Mouse (Mus musculus) embryo, embryonic 11.5 days (tissue): ENCODE data around the gene Zfp114.

Experiments
- DNase-seq: peaks from one replicate; pipeline ENCODE4 v3.0.0-alpha.2; 2012; ENCODE audit warnings: low read depth, low spot score

Gene Zfp114

DNA sequence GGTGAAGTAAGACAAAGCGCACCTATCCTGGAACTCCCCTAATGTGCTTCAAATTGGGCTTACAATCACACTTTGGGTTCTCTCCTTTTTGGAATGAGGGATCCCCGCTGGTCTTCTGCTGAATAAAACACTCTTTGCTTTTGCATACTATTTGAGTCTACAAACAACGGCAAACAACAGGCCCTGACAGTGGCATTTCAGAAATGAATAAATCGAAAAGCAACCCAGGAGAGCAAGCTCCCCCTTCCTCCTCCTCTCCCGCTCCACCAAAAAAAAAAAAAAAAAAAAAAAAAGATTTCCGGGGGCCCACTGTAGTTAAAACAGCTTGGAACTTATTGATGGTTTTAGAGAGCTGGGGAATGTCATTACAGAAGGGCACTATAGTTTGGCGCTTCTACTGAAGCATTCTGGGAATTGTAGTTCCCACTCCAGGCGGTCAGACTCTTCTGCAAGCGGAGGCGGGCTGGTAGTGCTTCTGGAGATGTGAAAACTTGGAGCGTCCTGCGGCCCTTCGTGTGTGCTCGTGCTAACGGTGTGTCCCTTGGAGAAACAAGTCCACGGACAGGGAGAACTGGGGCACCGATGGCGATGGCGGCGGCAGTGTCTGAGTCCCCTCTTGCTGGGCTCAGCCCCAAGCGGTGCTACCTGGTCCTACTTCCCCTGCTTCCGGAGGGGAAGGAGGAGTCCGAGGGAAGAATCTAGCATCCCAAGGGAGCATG, at the start of gene Zfp114:
TSS of gene Zfp114 (plus strand) at position 443 of the 719 bp plus-strand sequence.
- DNase-seq = peak; percentile 71

DNA sequence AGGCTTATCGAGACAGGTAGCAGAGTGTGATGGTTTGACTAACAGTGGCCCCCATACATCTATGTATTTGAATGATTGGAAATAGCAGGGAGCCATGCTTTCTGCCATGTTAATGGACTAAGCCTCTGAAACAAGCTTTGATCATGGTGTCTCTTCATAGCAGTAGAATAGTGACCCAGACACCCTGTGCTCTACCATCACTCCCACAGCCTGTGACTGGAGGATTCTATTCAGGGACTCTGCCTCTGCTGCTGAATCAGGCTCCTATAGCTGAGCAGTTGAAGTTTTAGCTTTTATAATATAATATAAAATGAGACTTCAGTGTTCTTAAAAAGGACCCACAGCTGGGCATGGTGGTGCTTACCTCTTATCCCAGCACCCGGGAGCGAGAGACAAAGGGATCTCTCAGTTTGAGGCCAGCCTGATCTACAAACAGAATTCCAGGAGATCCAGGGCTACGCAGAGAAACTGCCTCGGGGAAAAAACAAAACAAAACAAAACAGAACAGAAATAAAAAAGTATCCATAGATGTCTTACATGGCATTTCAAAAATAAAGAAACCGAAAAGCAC, 41.4 kb upstream of the Zfp114 start:
- DNase-seq = peak; percentile 0

DNA sequence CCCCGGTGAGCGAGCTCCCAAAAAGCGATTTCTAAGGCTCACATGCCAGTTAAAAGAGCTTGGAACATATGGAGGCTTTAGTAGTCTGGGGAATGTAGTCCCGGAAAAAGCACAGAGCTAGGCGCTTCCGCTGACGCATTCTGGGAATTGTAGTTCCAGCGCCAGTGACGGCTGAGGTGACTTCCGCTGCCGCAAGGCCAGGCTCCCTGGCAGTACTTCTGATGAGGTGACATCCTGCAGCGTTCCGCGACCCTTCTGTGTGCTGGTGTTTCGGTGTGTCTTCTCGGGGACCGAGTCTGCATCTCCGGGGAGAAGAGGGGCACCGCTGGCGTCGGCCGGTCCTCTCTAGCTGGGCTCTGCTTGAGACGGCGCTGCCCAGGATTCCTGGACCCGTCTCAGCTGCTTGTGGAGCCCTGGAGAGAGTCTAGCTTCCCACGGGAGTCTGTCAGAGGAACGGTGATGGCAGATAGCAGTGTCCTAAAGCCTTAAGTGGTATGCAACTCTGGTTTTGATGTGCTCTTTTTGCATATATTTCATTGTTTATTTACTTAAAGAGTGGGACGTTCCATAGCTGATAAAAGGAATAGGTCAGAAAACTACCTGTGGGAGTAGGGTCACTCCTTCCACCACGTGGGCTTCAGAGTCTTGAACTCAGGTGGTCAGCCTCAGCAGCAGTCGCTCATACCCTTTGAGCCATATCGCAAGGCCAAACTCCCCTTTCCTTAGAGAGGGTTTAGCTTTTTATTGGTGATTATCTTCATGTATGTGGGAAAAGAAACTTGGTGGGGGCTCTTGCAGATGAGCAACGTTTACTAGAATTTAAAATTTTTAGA, 40.6 kb upstream of the Zfp114 start, which contains the start of gene Zfp235:
TSS of gene Zfp235 (plus strand) at position 174 of the 833 bp plus-strand sequence.
- DNase-seq = peak; percentile 73

DNA sequence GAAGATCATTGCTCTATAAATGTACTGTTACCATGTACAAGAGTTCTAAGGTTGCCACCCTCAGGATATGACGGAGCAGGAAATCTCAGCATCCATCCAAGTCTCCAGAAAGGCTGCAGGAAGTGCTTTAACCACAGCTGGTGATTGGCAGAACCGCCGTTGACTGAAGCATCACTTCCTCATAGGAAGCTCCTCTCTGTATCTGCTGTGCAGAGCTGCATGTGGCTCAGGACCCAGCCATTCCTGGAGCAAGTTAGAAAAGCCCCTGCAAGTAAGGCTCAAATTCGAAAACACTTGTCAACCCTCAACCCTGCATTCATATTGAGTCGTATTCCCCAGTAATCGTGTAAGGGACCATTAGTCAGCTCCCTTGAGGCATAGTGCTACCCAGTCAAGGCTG, 32.3 kb upstream of the Zfp114 start:
- no peak for DNase-seq

DNA sequence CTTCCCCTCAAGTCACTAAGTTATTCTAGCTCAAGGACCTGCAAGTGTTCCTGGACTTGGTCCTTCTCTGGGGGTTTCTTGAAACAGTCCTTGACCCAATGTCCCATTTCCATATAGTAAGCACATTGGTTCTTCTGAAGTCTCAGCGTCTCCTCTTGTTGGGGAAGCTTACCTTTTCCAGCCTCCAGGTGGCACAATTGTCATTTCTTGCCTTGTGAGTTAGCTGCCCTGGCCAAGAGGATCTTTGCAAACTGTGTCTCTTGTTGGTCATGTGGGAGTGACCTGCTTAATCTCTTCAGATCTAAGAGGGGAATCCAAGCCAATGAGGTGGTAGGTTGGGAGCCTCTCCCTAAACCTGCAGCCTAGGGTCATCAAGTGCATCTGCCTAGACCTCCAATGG, 21.6 kb upstream of the Zfp114 start:
- DNase-seq = no peak

DNA sequence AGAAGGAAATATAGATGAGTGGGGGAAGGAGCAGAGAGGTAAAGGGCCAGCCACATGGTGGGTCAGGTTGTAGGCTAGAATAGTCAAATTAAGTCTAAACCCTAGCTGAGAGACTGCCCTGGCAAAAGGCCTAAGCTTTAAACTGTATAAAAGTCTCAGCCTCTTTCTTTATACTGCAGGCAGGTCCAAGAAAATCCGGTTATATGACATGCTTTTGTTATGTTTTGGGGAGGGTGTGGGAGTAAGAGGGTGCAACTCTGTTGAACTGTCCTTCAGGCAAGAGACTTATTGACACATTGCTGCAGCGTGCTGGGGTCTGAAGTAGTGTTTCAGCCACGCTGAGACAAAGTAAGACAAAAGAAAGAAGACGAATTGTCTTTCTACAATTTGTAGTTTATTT, 2.7 kb upstream of the Zfp114 start:
- DNase-seq = no peak

DNA sequence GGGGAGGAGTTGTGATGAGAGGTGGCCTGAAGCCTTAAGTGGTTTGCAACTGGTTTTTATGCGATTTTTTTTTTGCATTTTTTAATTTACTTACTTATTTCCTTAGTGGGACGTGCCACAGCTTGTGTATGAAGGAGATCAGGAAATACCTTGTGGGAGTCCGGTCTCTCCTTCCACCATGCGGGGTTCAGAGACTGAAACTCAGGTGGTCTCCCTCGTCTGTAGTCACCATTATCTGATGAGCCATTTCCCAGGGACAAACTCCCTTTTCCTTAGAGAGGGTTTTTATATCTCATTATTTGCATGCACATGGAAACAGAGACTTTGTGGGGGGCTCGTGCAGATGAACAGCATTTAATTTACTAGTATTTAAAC, 464 bp downstream of the Zfp114 start:
- DNase-seq = no peak

DNA sequence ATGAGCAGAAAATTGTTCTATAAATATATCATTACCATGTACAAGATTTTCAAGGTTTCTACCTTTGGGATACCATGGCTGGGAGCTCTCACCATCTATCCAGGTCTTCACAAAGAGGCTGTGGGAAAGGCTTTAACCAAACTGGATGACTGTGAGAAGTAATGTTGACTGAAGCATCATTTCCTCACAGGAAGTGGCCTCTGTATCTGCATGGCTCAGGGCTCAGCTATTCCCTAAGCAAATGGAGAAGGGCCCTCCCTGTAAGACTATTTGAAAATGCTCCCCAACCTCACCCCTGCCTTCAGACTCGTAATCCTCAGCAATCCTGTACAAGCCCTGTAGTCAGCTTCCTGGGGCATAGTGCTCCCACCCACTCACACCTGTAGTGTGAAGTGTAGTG, 12.8 kb downstream of the Zfp114 start:
- DNase-seq = no peak

DNA sequence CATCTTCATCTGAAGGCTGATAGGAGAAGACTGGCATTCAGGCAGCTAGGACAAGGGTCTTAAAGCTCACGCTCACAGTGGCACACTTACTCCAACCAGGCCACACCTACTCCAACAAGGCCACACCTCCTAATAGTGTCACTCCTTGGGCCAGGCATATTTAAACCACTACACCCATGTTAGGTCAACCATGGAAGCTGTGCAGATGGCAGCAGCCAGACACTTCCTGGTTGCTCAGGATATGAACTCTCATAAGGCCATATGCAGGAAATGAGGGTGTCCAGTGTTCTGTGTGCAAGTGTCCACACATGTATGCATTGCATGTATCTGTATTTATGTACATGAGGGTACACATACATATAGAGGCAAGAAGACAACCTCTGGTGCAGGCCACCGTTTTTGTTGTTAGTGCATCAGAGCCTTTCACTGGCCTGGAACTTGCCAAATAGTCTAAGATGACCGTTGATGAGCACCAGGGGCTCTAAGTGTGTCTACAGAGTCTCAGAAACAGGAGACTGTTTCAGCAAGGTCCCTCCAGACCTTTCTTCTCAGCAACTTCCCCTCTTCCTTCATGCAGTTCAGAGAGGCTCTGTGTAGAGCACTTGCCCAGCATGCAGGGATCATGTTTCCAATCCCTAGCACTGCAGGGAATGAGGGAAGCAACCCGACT, 14.2 kb downstream of the Zfp114 start:
- no peak for DNase-seq

DNA sequence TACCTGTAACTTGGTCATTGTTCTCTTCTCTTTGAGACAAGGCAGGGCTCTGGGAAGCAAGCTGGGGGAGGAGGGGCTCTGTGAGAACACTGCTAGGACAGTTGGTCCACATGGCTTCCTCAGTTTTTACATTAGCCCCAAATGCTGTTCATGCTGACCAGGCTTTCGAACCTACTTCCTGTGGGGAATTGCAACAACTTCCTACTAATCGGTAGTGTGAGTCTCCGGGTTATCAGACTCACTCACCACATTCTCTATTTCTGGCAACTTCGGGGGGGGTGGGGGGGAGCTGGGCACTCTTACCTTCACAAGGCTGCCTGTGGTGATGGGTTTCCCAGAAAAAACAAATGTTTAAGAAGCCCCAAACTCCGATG, 14.7 kb downstream of the Zfp114 start:
- no peak for DNase-seq

DNA sequence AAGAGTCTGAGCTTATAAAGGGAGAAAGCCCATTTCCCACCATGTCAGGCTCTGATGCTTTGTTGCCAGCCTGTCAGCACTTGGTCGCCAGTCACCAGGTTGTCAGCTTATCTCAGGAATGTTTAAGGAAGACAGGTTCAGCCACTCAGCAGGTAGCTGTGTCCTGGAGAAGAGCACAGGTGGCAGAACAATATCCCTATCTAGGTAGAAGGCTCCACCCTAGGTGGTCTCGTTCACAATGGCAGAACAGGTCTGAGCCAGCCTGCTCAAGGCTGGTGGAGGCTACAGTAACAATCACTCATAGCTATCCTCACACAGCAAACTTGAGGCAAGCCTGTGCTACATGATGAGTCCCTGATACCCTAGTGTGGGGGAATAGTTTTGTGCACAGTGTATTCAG, 16.5 kb downstream of the Zfp114 start:
- no peak for DNase-seq

DNA sequence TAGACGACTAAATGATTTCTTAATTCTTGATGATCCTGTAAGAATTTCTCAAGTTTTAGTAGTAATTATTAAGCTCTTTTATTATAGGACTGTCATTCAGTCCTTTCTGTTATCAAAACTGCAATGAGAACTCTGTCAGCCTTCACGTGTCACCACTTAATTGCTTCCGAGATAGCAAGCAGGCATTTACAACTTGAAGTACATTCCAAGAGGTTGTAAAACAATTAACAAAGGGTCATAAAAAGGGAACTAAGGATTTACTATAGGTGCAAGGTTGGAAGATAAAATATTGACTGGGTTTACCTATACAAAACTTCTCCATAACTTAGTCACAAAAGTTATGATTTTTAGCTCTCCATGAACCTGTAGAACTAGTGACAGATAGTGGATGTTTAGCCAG, 18.3 kb downstream of the Zfp114 start:
- no peak for DNase-seq

DNA sequence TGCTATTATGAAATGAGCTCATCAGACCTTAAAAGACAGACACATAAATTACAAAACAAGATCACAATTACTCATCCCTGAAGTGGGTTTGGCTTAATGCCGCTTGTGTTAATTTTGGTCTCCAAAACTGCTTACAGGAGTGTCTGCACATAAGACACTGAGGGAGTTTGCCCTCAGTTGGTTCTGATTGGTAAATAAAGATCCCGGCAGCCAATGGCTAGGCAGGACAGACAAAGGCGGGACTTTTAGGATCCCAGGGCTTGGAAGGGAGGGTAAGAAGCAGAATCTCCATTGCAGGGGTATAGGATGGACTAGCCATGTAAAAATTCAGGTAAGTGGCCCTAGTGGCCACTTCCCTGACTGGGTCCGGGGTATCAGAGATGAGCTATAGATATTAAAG, 22.1 kb downstream of the Zfp114 start:
- no peak for DNase-seq

DNA sequence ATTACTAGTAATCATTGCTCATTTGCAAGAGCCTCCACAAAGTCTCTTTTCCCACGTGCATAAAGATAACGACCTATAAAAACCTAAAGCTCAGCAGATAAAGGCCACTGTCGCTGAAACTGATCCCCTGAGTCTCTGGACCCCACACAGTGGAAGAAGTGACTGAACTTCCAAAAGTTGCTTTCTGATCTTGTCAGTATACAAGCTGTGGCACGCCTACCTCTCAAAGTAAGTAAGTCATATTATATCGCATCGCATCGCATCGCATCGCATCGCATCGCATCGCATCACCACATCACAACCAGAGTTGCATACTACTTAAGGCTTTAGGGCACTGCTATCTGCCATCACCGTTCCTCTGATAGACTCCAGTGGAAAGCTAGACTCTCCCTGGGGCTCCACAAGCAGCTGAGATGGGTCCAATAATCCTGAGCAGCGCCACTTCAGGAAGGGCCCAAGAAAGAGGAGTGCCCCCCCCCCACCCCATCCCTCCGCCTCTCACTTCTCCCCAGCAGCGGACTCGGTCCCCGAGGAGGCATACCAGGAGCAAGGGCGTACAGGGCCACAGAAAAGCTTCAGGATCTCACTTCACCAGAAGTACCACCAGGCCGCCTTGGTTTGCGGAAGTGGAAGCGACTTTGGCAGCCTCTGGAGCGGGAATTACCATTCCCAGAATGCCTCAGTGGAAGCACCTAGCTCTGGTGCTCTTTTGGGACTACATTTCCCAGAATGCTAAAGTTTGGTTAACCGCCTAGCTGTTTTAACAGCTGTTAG, 32.8 kb downstream of the Zfp114 start:
- DNase-seq = peak; percentile 68

DNA sequence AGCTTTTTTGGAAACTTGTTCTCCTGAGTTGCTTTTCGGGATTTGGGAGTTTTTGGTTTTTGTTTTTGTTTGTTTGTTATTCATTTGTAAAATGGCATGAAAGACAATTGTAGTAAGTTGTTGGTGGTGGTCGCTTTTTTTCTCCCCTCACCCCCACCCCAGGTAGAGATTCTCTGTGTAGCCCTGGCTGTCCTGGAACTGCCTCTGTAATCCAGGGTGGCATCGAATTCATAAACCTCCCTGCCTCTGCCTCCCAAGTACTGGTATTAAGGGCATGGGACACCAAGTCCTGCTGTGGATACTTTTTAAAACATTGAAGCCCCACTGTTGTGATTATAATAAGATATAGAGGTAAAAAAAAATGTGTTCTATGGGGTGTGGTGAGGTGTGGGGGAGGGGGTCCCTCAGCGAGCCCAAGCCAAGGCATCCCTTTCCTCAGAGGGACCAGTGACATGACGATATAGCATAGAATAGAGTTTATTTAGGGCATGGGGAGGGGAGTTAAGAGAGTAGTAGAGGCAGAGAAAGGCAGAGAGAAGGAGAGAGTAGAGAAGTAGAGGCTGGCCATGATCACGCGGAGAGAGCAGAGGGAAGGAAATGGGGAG, 33.5 kb downstream of the Zfp114 start:
- no peak for DNase-seq

DNA sequence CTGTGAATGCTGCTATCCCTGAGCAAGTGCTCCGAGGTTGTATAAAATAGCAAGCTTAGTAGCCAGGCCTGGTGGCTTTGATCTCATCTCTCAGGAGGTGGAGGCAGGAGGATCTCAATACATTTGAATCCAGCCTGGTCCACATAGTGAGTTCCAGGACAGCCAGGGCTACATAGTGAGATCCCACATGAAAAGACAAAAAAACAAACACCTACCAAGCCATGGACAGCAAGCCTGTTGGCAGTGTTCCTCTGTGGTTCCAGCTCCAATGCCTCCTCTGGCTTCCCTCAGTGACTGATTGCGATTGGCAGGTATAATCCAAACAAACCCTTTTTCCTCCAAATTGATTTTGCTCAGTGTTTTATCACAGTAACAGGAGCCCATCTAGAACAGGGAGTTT, 35.4 kb downstream of the Zfp114 start:
- no peak for DNase-seq

DNA sequence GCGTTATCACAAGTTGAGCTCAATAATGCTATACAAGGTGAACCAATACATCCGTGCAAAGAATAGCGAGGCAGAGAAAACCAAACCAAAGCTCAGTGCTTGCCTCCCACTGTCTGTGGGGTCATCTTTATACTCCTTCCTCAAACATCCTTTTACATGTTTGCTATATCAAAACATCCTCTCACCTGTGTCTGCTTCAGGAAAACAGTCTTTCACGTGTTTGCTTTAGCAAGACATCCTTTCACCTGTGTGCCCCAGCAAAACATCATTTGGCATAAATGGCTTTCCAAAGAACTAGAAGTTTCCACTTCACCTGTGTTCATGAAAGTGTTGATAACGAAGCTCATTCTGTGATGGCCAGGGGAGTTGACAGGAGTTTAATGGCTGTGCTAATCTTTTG, 36.5 kb downstream of the Zfp114 start, which contains the start of gene Zfp111:
TSS of gene Zfp111 (minus strand) at position 101 of the 400 bp plus-strand sequence.
- no peak for DNase-seq
